Mouse (Mus musculus): ENCODE measurements at regions not wholly inside any gene's neighbourhood (a gene's known extent, or its start where the extent isn't known, plus 50 kb on each side); places are given as distances from the start of the nearest gene placed in this dataset.

DNA sequence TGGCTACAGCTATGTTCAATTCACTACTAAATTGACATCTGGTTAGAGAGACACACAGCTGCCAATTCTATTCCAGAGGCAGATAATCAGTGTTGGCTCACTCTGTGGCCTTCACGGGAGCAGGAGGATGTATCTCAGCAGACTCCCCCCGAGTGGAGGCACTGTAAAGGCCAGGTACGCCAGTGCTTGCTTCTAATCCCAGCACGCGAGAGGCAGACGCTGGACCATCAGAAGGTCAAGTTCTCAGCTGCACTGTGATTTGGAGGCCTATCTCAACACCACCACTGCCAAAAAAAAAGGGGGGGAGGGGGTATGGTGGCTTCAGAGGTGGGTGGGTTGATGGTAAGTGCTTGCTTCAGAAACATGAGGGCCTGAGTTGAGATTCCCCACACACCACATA, 90.1 kb upstream of the Dyrk2 start:
- Histone ChIP-seq H3K27ac (replicated peaks) (no peak overlapping the region), H3K4me1 (replicated peaks; ENCODE audit: control insufficient read depth, insufficient read depth) (no peaks in the 10 kb centered on the region), H3K4me2 (replicated peaks; ENCODE audit: low read depth) (no peak overlapping the region), H3K27me3 (ENCODE audit: control insufficient read depth, insufficient read depth, low read length) (no peaks in the 10 kb centered on the region), H3K4me3 (ENCODE audit: low read depth, low read length) (no peak overlapping the region), H3K36me3 (ENCODE audit: control insufficient read depth, insufficient read depth, low read length) (no peaks in the 10 kb centered on the region), H3K9me3 (ENCODE audit: control insufficient read depth, low read length) (no peaks in the 10 kb centered on the region), H3K9ac (ENCODE audit: low read length) (no peak overlapping the region)
- WGBS = 82% methylated on average over 6 of the region's 6 CpGs
- TF ChIP-seq CTCF (IDR thresholded peaks at IDR 0.05; ENCODE audit: low read depth) = no peak
- ATAC-seq (ENCODE audit: low FRiP score, low TSS enrichment) = no peak
- DNase-seq (ENCODE audit: low spot score) = no peak

DNA sequence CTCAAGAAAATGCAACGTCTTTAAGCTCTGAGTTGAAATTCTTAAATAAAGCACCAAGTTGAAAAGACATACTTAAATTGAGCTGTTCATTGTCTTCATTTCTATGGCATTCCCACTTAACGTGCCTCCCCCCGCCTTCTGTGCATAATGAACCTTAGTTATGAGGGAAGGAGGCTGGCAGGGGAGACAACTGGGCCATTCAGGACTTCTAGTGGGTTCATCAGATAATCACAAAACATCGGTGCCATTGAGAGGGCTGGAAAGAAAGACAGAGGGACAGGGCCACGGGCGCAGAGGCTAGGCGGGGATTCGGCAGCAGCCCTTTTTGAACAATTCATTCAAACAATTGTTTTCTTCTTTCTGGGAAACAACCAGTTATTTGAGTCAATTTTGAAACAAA, 89.6 kb upstream of the Dyrk2 start:
- no peaks in the 10 kb centered on the region for H3K36me3 ChIP-seq (ENCODE audit: control insufficient read depth, insufficient read depth, low read length)
- TF ChIP-seq EP300 (optimal IDR thresholded peaks at IDR 0.05) = no peak
- TF ChIP-seq CTCF (IDR thresholded peaks at IDR 0.05; ENCODE audit: low read depth) = no peak
- ATAC-seq (ENCODE audit: low FRiP score, low TSS enrichment) (no peak), DNase-seq (ENCODE audit: low spot score) (no peak)
- H3K4me1 ChIP-seq (replicated peaks; ENCODE audit: control insufficient read depth, insufficient read depth) = no peaks in the 10 kb centered on the region
- 84% methylated on average over 8 of the region's 8 CpGs for WGBS
- no peak overlapping the region for H3K9ac ChIP-seq (ENCODE audit: low read length)
- H3K9me3 ChIP-seq (ENCODE audit: control insufficient read depth, low read length) = no peaks in the 10 kb centered on the region
- H3K27me3 ChIP-seq (ENCODE audit: control insufficient read depth, insufficient read depth, low read length) = no peaks in the 10 kb centered on the region
- no peak overlapping the region for H3K4me2 ChIP-seq (replicated peaks; ENCODE audit: low read depth)
- H3K4me3 ChIP-seq (ENCODE audit: low read depth, low read length) = no peak overlapping the region
- H3K27ac ChIP-seq (replicated peaks) = no peak overlapping the region

DNA sequence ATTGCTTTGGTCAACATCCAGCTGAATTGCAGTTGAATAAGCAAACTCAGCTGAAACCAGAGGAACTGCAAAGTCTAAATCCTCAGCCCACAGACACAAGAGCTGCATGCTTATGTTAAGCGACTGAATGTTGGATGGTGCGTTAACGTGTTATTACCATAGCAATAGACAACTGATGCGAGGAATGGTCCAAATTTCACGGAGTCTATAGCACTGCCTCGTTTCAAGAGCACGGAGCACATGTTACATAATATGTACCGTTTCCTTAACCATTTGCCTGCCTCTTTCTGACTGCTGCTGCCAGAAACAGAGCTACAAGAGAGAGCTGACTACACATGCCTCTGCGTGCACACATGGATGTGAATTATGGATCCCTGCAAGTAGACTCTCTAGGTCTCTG, 86.3 kb upstream of the Dyrk2 start:
- H3K27me3 ChIP-seq (ENCODE audit: control insufficient read depth, insufficient read depth, low read length) = no peaks in the 10 kb centered on the region
- ATAC-seq (ENCODE audit: low FRiP score, low TSS enrichment) (no peak), DNase-seq (ENCODE audit: low spot score) (no peak)
- H3K27ac ChIP-seq (replicated peaks) = no peak overlapping the region
- H3K9me3 ChIP-seq (ENCODE audit: control insufficient read depth, low read length) = no peaks in the 10 kb centered on the region
- TF ChIP-seq EP300 (optimal IDR thresholded peaks at IDR 0.05) (no peak), CTCF (IDR thresholded peaks at IDR 0.05; ENCODE audit: low read depth) (no peak)
- no peak overlapping the region for H3K4me2 ChIP-seq (replicated peaks; ENCODE audit: low read depth)
- 58% methylated on average over 9 of the region's 9 CpGs for WGBS
- no peaks in the 10 kb centered on the region for H3K36me3 ChIP-seq (ENCODE audit: control insufficient read depth, insufficient read depth, low read length)
- H3K9ac ChIP-seq (ENCODE audit: low read length) = no peak overlapping the region
- H3K4me1 ChIP-seq (replicated peaks; ENCODE audit: control insufficient read depth, insufficient read depth) = no peaks in the 10 kb centered on the region
- no peak overlapping the region for H3K4me3 ChIP-seq (ENCODE audit: low read depth, low read length)

DNA sequence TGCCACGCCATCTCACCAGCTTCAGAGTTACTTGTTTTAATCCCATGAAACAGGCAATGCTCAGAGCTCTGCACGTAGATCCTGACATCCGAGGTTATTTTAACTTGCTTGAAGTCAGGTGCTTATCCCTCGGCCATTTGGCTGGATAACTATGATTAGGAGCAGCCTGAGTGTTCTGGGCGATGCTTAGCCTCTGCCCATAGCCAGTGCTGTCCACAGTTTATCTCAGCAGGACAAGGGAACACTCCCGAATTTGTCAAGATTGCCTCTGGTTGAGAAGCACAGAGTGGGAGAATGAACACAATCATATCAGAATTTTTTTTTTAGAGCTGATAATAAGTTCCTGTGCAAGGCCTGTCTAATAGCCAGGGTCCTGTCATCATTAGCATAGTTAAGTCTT, 83.4 kb upstream of the Dyrk2 start:
- TF ChIP-seq EP300 (optimal IDR thresholded peaks at IDR 0.05) (no peak), CTCF (IDR thresholded peaks at IDR 0.05; ENCODE audit: low read depth) (no peak)
- Histone ChIP-seq H3K4me1 (replicated peaks; ENCODE audit: control insufficient read depth, insufficient read depth) (no peaks in the 10 kb centered on the region), H3K36me3 (ENCODE audit: control insufficient read depth, insufficient read depth, low read length) (no peaks in the 10 kb centered on the region), H3K9ac (ENCODE audit: low read length) (no peak overlapping the region), H3K9me3 (ENCODE audit: control insufficient read depth, low read length) (no peaks in the 10 kb centered on the region), H3K27me3 (ENCODE audit: control insufficient read depth, insufficient read depth, low read length) (no peaks in the 10 kb centered on the region), H3K4me2 (replicated peaks; ENCODE audit: low read depth) (no peak overlapping the region), H3K27ac (replicated peaks) (no peak overlapping the region), H3K4me3 (ENCODE audit: low read depth, low read length) (no peak overlapping the region)
- ATAC-seq (ENCODE audit: low FRiP score, low TSS enrichment) = no peak
- WGBS = 83% methylated on average over 6 of the region's 6 CpGs
- no peak for DNase-seq (ENCODE audit: low spot score)

DNA sequence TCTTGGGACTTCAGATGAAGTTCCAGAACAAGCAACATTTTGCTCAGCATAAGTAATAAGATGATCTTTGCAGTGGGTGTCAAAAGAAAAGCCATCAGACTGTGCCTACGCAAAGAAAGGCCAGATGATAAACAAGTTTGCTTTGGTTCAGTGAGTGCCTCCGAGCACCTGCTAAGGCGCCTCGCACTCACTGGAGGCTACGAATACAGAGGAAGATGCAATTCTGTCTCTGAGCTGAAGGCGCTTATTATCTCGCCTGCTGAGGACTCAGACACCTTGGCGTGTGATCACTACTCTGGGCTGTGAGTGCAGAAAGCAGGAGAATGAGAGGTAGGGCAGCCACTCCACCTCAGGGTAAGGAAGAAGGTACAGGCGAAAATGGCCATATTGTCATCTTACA, 82.7 kb upstream of the Dyrk2 start:
- Histone ChIP-seq H3K4me1 (replicated peaks; ENCODE audit: control insufficient read depth, insufficient read depth) (no peaks in the 10 kb centered on the region), H3K4me3 (ENCODE audit: low read depth, low read length) (no peak overlapping the region), H3K36me3 (ENCODE audit: control insufficient read depth, insufficient read depth, low read length) (no peaks in the 10 kb centered on the region), H3K27me3 (ENCODE audit: control insufficient read depth, insufficient read depth, low read length) (no peaks in the 10 kb centered on the region), H3K4me2 (replicated peaks; ENCODE audit: low read depth) (no peak overlapping the region), H3K27ac (replicated peaks) (no peak overlapping the region), H3K9ac (ENCODE audit: low read length) (no peak overlapping the region), H3K9me3 (ENCODE audit: control insufficient read depth, low read length) (no peaks in the 10 kb centered on the region)
- DNase-seq (ENCODE audit: low spot score) (no peak), ATAC-seq (ENCODE audit: low FRiP score, low TSS enrichment) (no peak)
- WGBS = 87% methylated on average over 9 of the region's 9 CpGs
- TF ChIP-seq CTCF (IDR thresholded peaks at IDR 0.05; ENCODE audit: low read depth) = no peak
- TF ChIP-seq EP300 (optimal IDR thresholded peaks at IDR 0.05) = no peak

DNA sequence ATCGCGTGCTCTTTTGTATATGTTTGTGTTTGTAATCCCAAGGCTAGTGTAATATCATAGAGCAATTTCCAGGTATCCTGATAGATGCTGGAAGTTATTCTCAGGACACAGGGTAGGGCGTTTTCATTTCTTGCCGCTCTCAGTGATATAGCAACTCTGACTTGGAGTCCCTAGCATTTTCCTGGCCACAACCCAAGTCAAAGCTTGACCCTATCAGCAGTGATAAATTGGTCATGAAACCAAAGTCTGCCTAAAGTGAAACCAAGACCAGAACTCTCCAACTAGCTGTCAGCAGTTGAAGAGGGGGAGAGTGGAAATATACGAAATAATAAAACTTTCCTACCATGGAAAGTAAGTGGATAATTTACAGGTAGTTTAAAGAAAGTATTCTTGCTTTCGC, 77.7 kb upstream of the Dyrk2 start:
- Histone ChIP-seq H3K27ac (replicated peaks) (no peak overlapping the region), H3K36me3 (ENCODE audit: control insufficient read depth, insufficient read depth, low read length) (no peaks in the 10 kb centered on the region)

More for the DNA sequence above, 77.7 kb upstream of the Dyrk2 start:
- Histone ChIP-seq H3K27me3 (ENCODE audit: control insufficient read depth, insufficient read depth, low read length) (no peaks in the 10 kb centered on the region), H3K4me2 (replicated peaks; ENCODE audit: low read depth) (no peak overlapping the region), H3K9ac (ENCODE audit: low read length) (no peak overlapping the region), H3K4me1 (replicated peaks; ENCODE audit: control insufficient read depth, insufficient read depth) (no peaks in the 10 kb centered on the region), H3K4me3 (ENCODE audit: low read depth, low read length) (no peak overlapping the region), H3K9me3 (ENCODE audit: control insufficient read depth, low read length) (no peaks in the 10 kb centered on the region)
- TF ChIP-seq EP300 (optimal IDR thresholded peaks at IDR 0.05) = no peak
- no peak for TF ChIP-seq CTCF (IDR thresholded peaks at IDR 0.05; ENCODE audit: low read depth)
- peak; percentile 74 for ATAC-seq (ENCODE audit: low FRiP score, low TSS enrichment)
- DNase-seq (ENCODE audit: low spot score) = peak; percentile 63
- 49% methylated on average over 6 of the region's 6 CpGs for WGBS

Data from stomach, postnatal 0 days (tissue).